Mouse (Mus musculus): Measurements from ENCODE around the gene Mapk1. TPM values are rescaled to one million over a fixed set of nuclear protein-coding genes. Genes with fewer than 3 reads are reported as not detected.

The Mapk1 gene
- polyA plus RNA-seq, 1 experiment, result 166 TPM

DNA sequence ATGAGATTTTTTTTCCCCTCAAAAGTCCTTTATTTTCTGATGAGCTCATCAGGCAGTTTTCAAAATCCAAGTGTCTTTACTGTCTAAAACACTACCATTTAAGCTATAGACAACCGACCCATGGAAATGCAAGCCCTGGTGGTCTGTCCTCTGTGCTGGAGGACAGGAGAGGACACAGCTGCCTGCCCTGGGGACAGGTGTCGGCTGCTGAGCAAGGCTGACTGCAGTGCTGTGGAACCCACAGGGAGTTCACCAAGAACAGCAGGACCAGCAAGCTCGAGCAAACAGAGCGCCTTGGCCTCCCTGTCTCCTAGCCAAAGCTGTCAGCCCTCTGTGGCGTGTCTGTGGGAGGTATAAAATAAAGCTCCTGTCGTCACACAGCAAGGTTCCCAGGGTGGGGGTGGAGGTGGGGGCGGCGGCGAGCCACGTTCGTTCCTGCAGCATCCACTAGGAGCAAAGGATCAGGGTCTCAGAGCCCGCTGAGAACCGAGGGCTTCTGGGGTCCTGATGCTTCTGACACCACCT, 103.5 kb downstream of the Mapk1 start:
- TF ChIP-seq CTCF (IDR thresholded peaks at IDR 0.05; ENCODE audit: borderline replicate concordance, extremely low read depth, insufficient read depth, insufficient read length) (no peak), POLR2A (IDR thresholded peaks at IDR 0.05; ENCODE audit: borderline replicate concordance, extremely low read depth, insufficient read depth, insufficient read length, poor library complexity, severe bottlenecking) (no peak)
- DNase-seq (ENCODE audit: low read depth), result no peak

DNA sequence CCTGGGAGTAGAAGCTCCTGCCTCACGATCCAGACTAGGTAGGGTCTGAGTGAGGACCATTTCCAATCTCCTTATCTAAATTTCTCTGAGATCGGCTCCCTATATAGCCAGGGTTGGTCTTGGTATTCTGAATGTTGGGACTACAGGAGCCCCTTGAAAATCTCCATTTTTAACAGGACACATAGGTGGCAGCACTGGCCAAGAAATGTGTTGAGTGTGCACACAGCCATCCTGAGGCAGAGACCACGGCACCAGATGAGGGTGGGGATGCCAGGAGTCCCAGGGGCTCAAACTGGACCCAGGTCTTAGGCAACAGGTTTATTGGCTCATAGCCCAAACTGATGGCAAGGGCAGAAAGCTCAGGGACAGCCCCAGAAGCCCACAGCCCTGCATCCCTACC, 105.2 kb downstream of the Mapk1 start:
- TF ChIP-seq CTCF (IDR thresholded peaks at IDR 0.05; ENCODE audit: borderline replicate concordance, extremely low read depth, insufficient read depth, insufficient read length), result peak; percentile 13; the same call in 1 of the 2 replicates
- TF ChIP-seq POLR2A (IDR thresholded peaks at IDR 0.05; ENCODE audit: borderline replicate concordance, extremely low read depth, insufficient read depth, insufficient read length, poor library complexity, severe bottlenecking), result no peak
- DNase-seq (ENCODE audit: low read depth), result peak; percentile 24

DNA sequence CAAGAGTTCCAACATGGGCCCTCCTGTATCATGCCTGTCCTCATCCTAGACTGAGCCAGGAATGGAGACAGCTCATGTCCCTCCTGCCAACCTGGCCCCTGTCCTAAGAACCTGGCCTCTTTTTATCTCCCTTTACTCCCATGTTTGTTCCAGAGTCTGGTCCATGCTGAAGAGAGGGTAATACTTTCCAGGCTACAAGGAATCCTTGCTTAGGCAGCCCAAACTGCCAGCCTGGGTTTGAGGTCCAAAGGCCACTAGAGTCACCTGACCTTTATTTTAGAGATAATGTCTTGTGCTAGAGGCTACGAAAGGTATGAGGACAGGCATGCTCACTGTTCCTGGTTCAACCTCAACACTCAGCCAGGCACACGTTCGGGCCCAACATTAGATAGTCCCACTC, 113.8 kb downstream of the Mapk1 start:
- TF ChIP-seq CTCF (IDR thresholded peaks at IDR 0.05; ENCODE audit: borderline replicate concordance, extremely low read depth, insufficient read depth, insufficient read length), result no peak
- no peak for TF ChIP-seq POLR2A (IDR thresholded peaks at IDR 0.05; ENCODE audit: borderline replicate concordance, extremely low read depth, insufficient read depth, insufficient read length, poor library complexity, severe bottlenecking)
- DNase-seq (ENCODE audit: low read depth), result no peak

Other genes starting within 250 kb of the Mapk1 start
- gene Spag6l, start 153.9 kb upstream of the Mapk1 start, polyA plus RNA-seq (2012; rRNA removed), result 7.6 and 9.4 TPM in 2 replicates
- 0.18 TPM in 1 of 2 replicates, not detected in the other for gene Igll1, start 119.4 kb upstream of the Mapk1 start, polyA plus RNA-seq (2012; rRNA removed)
- 97.3 and 103 TPM in 2 replicates for gene Top3b, start 112.6 kb upstream of the Mapk1 start, polyA plus RNA-seq (2012; rRNA removed)
- gene Vpreb1, start 112.5 kb upstream of the Mapk1 start, polyA plus RNA-seq (2012; rRNA removed), result 1.2 and 3.3 TPM in 2 replicates
- 28.0 and 31.7 TPM in 2 replicates for gene Ppm1f, start 86.9 kb upstream of the Mapk1 start, polyA plus RNA-seq (2012; rRNA removed)
- 74.8 and 97.9 TPM in 2 replicates for gene Ypel1, start 86.3 kb downstream of the Mapk1 start, polyA plus RNA-seq (2012; rRNA removed)
- 134 and 157 TPM in 2 replicates for gene Ppil2, start 127.9 kb downstream of the Mapk1 start, polyA plus RNA-seq (2012; rRNA removed)
- 35.9 and 55.8 TPM in 2 replicates for gene 2610318N02Rik, start 141.8 kb downstream of the Mapk1 start, polyA plus RNA-seq (2012; rRNA removed)
- gene Sdf2l1, start 149.0 kb downstream of the Mapk1 start, polyA plus RNA-seq (2012; rRNA removed), result 20.2 and 23.4 TPM in 2 replicates
- gene Ydjc, start 161.2 kb downstream of the Mapk1 start, polyA plus RNA-seq (2012; rRNA removed), result 41.9 and 51.4 TPM in 2 replicates
- gene Ccdc116, start 163.8 kb downstream of the Mapk1 start, polyA plus RNA-seq (2012; rRNA removed), result 5.4 and 6.2 TPM in 2 replicates
- 96.5 and 127 TPM in 2 replicates for gene Ube2l3, start 219.3 kb downstream of the Mapk1 start, polyA plus RNA-seq (2012; rRNA removed)
- gene Rimbp3, start 225.2 kb downstream of the Mapk1 start, polyA plus RNA-seq (2012; rRNA removed), result 1.3 and 2.2 TPM in 2 replicates